21 mouse cellular contexts compared by ENCODE assay signal in the genomic region with DNA sequence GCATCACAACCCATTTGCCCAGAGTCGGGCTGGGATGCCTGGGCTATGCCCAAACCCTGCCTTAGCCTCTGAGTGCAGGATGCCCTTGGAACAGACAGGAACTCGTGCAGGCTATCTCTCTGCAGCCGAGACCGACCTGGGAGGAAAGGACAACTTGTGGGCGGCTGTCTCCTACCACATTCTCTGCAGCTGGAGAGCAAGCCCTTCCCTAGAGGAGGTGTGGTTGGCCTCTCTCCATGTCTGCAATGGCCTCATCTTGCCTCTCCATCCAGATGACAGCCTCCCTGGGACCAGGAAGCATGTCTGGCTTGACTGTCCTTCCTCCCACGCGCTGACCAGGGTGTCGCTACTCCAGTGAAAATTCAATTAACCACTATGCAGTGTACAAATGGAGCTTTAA.
DNase-seq lines count a peak whose midpoint lies in the region; TF ChIP-seq lines count a peak whose summit lies in the region.
"Had no signal": no experiment of that assay in that cellular context is flagged by ENCODE, and none has a peak within 500 bp of the region (broad histone marks: within the 10 kb centered on the region; RNA-seq: fewer than 3 reads in every experiment).

No protein-coding gene starts in this region.

- H3K27ac ChIP-seq in gastrocnemius, adult 2 months, result peak overlapping the region; percentile 16; the same call in 1 of the 2 replicates
- H3K27ac ChIP-seq: forebrain, embryonic 10.5 days; forebrain, embryonic 13.5 days; heart, embryonic 10.5 days; heart, embryonic 13.5 days; hindbrain, embryonic 10.5 days; hindbrain, embryonic 13.5 days; intestine, embryonic 15.5 days had no signal

- intact Hi-C loops in gastrocnemius, adult 2 months (cut with DNase I), result no loop called here
- intact Hi-C loops in gastrocnemius, postnatal 36 days (cut with DNase I), result no loop called here
- intact Hi-C loops in heart, postnatal 36 days (cut with DNase I), result no loop called here

- H3K4me3 ChIP-seq in gastrocnemius, adult 2 months, result no peak overlapping the region
- H3K4me3 ChIP-seq: forebrain, embryonic 10.5 days; forebrain, embryonic 13.5 days; heart, embryonic 10.5 days; heart, embryonic 13.5 days; hindbrain, embryonic 10.5 days; hindbrain, embryonic 13.5 days; intestine, embryonic 15.5 days had no signal

- DNase-seq in adrenal gland, adult 2 months, result peak; percentile 5
- DNase-seq in adrenal gland, postnatal 25 days, result no peak
- DNase-seq in gastrocnemius, adult 2 months, result no peak
- DNase-seq in gastrocnemius, postnatal 36 days, result no peak
- DNase-seq in heart, adult 8-10 months (ENCODE audit: low spot score), result peak; percentile 3
- no peak for DNase-seq in heart, postnatal 36 days
- DNase-seq in adrenal gland, postnatal 14 days, result peak; percentile 11
- DNase-seq: B cell, adult 2 months; cerebellum, adult 18-20 months; cerebellum, adult 9-10 months; cerebellum, postnatal 14 days; heart, postnatal 14 days; kidney, adult 11 months; kidney, adult 8-10 months had no signal

- TF ChIP-seq CTCF in gastrocnemius, adult 2 months (IDR thresholded peaks at IDR 0.05), result no peak

Comparison
In these comparisons a context has a peak if more than half of its experiments do, and no peak if none do; other contexts are left out.
1. DNase-seq: peak in adrenal gland, adult 2 months (single experiment), heart, adult 8-10 months (single experiment) and adrenal gland, postnatal 14 days (single experiment); none in adrenal gland, postnatal 25 days (single experiment), gastrocnemius, adult 2 months (single experiment), gastrocnemius, postnatal 36 days (0 of 2) and heart, postnatal 36 days (0 of 2).